Mouse (Mus musculus) testis, adult 2 months (tissue): ENCODE measurements at regions not wholly inside any gene's neighbourhood (a gene's known extent, or its start where the extent isn't known, plus 50 kb on each side); places are given as distances from the start of the nearest gene placed in this dataset.

Source experiments
- CTCF ChIP-seq: fragments of 200-500 bp; IDR thresholded peaks from 2 replicates; pipeline ENCODE4 v1.5.1; 2012; ENCODE audit warnings: low read depth, mild to moderate bottlenecking, inconsistent platforms, low read length, moderate library complexity; ENCODE audit not compliant: control insufficient read depth, insufficient read depth, insufficient replicate concordance
- POLR2A ChIP-seq: fragments of 200-500 bp; IDR thresholded peaks from 2 replicates; pipeline ENCODE4 v1.6.1; 2012; ENCODE audit warnings: low read depth, mild to moderate bottlenecking, inconsistent platforms, low read length, moderate library complexity; ENCODE audit not compliant: control insufficient read depth

GRCm38 (mm10) chr10:118545966-118546365 lies 105.1 kb downstream of the Ifng start:
- no peak for TF ChIP-seq CTCF
- TF ChIP-seq POLR2A = no peak
